Mouse (Mus musculus): ENCODE measurements around the gene Prkacb. TPM values are rescaled to one million over a fixed set of nuclear protein-coding genes. Genes with fewer than 3 reads are reported as not detected.

The Prkacb gene
- polyA plus RNA-seq, 1 experiment = 21.8 TPM

GRCm38 (mm10) chr3:146680625-146681024 is 132.2 kb downstream of the Prkacb start:
- no peak for TF ChIP-seq CTCF (IDR thresholded peaks at IDR 0.05; ENCODE audit: extremely low read depth, insufficient read depth, insufficient read length, insufficient replicate concordance)
- no peak for TF ChIP-seq POLR2A (IDR thresholded peaks at IDR 0.05; ENCODE audit: low read depth, low read length)
- H3K27ac ChIP-seq (ENCODE audit: insufficient read depth, low read length) = no peak overlapping the region
- no peak overlapping the region for H3K4me3 ChIP-seq (ENCODE audit: extremely low read depth, insufficient read depth, insufficient read length)
- 0 out of 2 replicates have a peak, but pooled peaks cover 4% of the 10 kb centered on the region for H3K27me3 ChIP-seq (ENCODE audit: control insufficient read depth, insufficient read depth, low read length)
- DNase-seq (ENCODE audit: low read depth in 1 of 2, low spot score in 2 of 2) = no peak
- H3K36me3 ChIP-seq (ENCODE audit: control insufficient read depth, insufficient read depth, low read length) = no peaks in the 10 kb centered on the region
- 92% methylated on average over 13 of the region's 13 CpGs for WGBS
- peaks cover 2% of the 10 kb centered on the region for H3K4me1 ChIP-seq (ENCODE audit: control insufficient read depth, insufficient read depth, insufficient read length)

DNA sequence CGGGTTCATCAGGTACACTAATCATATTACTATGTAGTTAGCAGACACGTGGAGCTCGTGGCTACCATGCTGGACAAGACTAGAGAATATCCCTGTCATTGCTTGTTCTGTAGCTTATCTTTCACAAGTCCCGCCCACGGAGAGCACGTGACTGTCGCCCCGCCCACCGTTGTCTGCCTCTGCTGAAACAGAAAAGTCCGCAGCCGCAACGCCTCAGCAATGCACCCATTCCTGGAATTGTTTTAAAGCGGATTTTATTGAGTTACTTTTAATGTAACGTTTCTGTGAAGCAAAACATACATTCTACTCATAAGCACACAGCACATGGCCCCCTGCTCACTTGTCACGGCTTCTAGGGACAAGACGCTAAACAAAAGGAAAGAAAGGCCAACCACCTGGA is 133.1 kb downstream of the Prkacb start:
- H3K4me3 ChIP-seq (ENCODE audit: extremely low read depth, insufficient read depth, insufficient read length) = no peak overlapping the region
- H3K27me3 ChIP-seq (ENCODE audit: control insufficient read depth, insufficient read depth, low read length) = no peaks in the 10 kb centered on the region
- no peak overlapping the region for H3K27ac ChIP-seq (ENCODE audit: insufficient read depth, low read length)
- no peaks in the 10 kb centered on the region for H3K4me1 ChIP-seq (ENCODE audit: control insufficient read depth, insufficient read depth, insufficient read length)
- 94% methylated on average over 16 of the region's 16 CpGs for WGBS
- no peak for DNase-seq (ENCODE audit: low read depth in 1 of 2, low spot score in 2 of 2)
- TF ChIP-seq POLR2A (IDR thresholded peaks at IDR 0.05; ENCODE audit: low read depth, low read length) = no peak
- no peak for TF ChIP-seq CTCF (IDR thresholded peaks at IDR 0.05; ENCODE audit: extremely low read depth, insufficient read depth, insufficient read length, insufficient replicate concordance)
- H3K36me3 ChIP-seq (ENCODE audit: control insufficient read depth, insufficient read depth, low read length) = no peaks in the 10 kb centered on the region

Other genes starting within 250 kb of the Prkacb start
- gene Uox, start 242.6 kb downstream of the Prkacb start, polyA plus RNA-seq (2012; rRNA removed) = not detected in 2 replicates
- gene Dnase2b, start 197.4 kb downstream of the Prkacb start, polyA plus RNA-seq (2012; rRNA removed) = not detected in 2 replicates
- not detected in 2 replicates for gene 4930503B20Rik, start 161.7 kb downstream of the Prkacb start, polyA plus RNA-seq (2012; rRNA removed)
- 0.05 TPM in 1 of 2 replicates, not detected in the other for gene Samd13, start 127.4 kb downstream of the Prkacb start, polyA plus RNA-seq (2012; rRNA removed)
- 0.37 and 0.38 TPM in 2 replicates for gene Ttll7, start 39.4 kb upstream of the Prkacb start, polyA plus RNA-seq (2012; rRNA removed)

All from spleen, adult 2 months (tissue).